19 mouse cellular contexts compared by ENCODE assay signal in genomic region chr5:150452004-150452626, GRCm38 (mm10).
DNase-seq lines count a peak whose midpoint lies in the region; ATAC-seq and TF ChIP-seq lines count a peak whose summit lies in the region.
"Had no signal": no experiment of that assay in that cellular context is flagged by ENCODE, and none has a peak within 500 bp of the region (broad histone marks: within the 10 kb centered on the region; RNA-seq: fewer than 3 reads in every experiment).

No protein-coding gene starts in this region.

- H3K4me1 ChIP-seq in hindbrain, postnatal 0 days (ENCODE audit: insufficient read depth, low read length) = no peaks in the 10 kb centered on the region
- no peaks in the 10 kb centered on the region for H3K4me1 ChIP-seq in hindbrain, embryonic 16.5 days (ENCODE audit: control insufficient read depth, insufficient read depth, low read depth, low read length)
- H3K4me1 ChIP-seq in lung, embryonic 14.5 days (ENCODE audit: insufficient read depth) = no peaks in the 10 kb centered on the region
- H3K4me1 ChIP-seq in MEL (ENCODE audit: control insufficient read depth in 1 of 2, insufficient read depth in 2 of 2, low read length in 2 of 2) = no peaks in the 10 kb centered on the region
- H3K4me1 ChIP-seq: embryonic facial prominence, embryonic 12.5 days; forebrain, embryonic 13.5 days; heart, embryonic 13.5 days; liver, embryonic 13.5 days had no signal

- no peaks in the 10 kb centered on the region for H3K79me2 ChIP-seq in MEL (ENCODE audit: control insufficient read depth, insufficient read depth, low read length, poor library complexity)

- 43% methylated on average over 1 of the region's 1 CpGs for WGBS in hindbrain, postnatal 0 days
- WGBS in hindbrain, embryonic 16.5 days = 61% methylated on average over 1 of the region's 1 CpGs
- 41% methylated on average over 1 of the region's 1 CpGs for WGBS in lung, embryonic 14.5 days

- no peak for ATAC-seq in hindbrain, postnatal 0 days
- no peak for ATAC-seq in hindbrain, embryonic 16.5 days
- ATAC-seq in lung, embryonic 14.5 days (ENCODE audit: insufficient read depth) = no peak
- peak; percentile 17; the same call in 1 of the 2 replicates for ATAC-seq in granulocyte monocyte progenitor cell, adult 5-6 weeks (replicated peaks; ENCODE audit: poor library complexity, severe bottlenecking)
- ATAC-seq: forebrain, embryonic 13.5 days had no signal

- peak; percentile 19; the same call in 1 of the 2 replicates for TF ChIP-seq CTCF in hindbrain, postnatal 0 days (IDR thresholded peaks at IDR 0.05; ENCODE audit: low read depth)
- peak; percentile 14; the same call in 1 of the 2 replicates for TF ChIP-seq CTCF in lung, embryonic 14.5 days (IDR thresholded peaks at IDR 0.05; ENCODE audit: low read depth)
- peak in 2 of 3 experiments; percentile 39 to 45; a peak in 4 of 6 replicates for TF ChIP-seq CTCF in MEL (IDR thresholded peaks at IDR 0.05 in 2 of 3, conservative IDR thresholded peaks at IDR 0.05 in 1 of 3; ENCODE audit: control insufficient read depth in 1 of 3, insufficient read depth in 1 of 3, low read depth in 2 of 3, low read length in 3 of 3, poor library complexity in 1 of 3, severe bottlenecking in 1 of 3)

- H3K4me3 ChIP-seq in hindbrain, postnatal 0 days (ENCODE audit: low read length) = no peak overlapping the region
- no peak overlapping the region for H3K4me3 ChIP-seq in hindbrain, embryonic 16.5 days (ENCODE audit: low read length)
- H3K4me3 ChIP-seq in lung, embryonic 14.5 days (ENCODE audit: low read depth, low read length) = no peak overlapping the region
- H3K4me3 ChIP-seq in MEL (ENCODE audit: control insufficient read depth in 1 of 2, insufficient read depth in 1 of 2, low read depth in 2 of 2, low read length in 2 of 2) = no peak overlapping the region
- H3K4me3 ChIP-seq: embryonic facial prominence, embryonic 12.5 days; erythroblast, embryonic 14.5 days; forebrain, embryonic 13.5 days; heart, embryonic 13.5 days; liver, embryonic 13.5 days had no signal

- DNase-seq in hindbrain, postnatal 0 days (ENCODE audit: low spot score) = no peak
- no peak for DNase-seq in lung, embryonic 14.5 days
- no peak for DNase-seq in lung, postnatal 36 days
- DNase-seq in MEL (ENCODE audit: low read depth, low spot score) = no peak
- no peak for DNase-seq in left cerebral cortex, postnatal 36 days (ENCODE audit: low spot score in 2 of 2)
- DNase-seq: adrenal gland, postnatal 10 days; cerebellum, adult 9-11 months; kidney, adult 11 months; left cerebral cortex, postnatal 4 days; liver, embryonic 13.5 days; retina, postnatal 1 day; right cerebral cortex, postnatal 4 days had no signal

- no peak for TF ChIP-seq POLR2A in MEL (IDR thresholded peaks at IDR 0.05; ENCODE audit: control insufficient read depth in 1 of 2, insufficient read depth in 1 of 2, low read depth in 1 of 2, low read length in 2 of 2, poor library complexity in 1 of 2)

- no peak overlapping the region for H3K9ac ChIP-seq in hindbrain, postnatal 0 days (replicated peaks; ENCODE audit: low read length)
- no peak overlapping the region for H3K9ac ChIP-seq in hindbrain, embryonic 16.5 days (ENCODE audit: low read depth, low read length)
- H3K9ac ChIP-seq in lung, embryonic 14.5 days = no peak overlapping the region
- H3K9ac ChIP-seq in MEL (ENCODE audit: control insufficient read depth, low read depth, low read length, poor library complexity, severe bottlenecking) = no peak overlapping the region
- H3K9ac ChIP-seq: embryonic facial prominence, embryonic 12.5 days; forebrain, embryonic 13.5 days; heart, embryonic 13.5 days; hindbrain, embryonic 14.5 days; liver, embryonic 13.5 days had no signal

- TF ChIP-seq EP300 in MEL (IDR thresholded peaks at IDR 0.05; ENCODE audit: low read depth in 1 of 2, low read length in 2 of 2) = no peak

- H3K4me2 ChIP-seq in hindbrain, postnatal 0 days (ENCODE audit: low read depth, low read length) = no peak overlapping the region
- no peak overlapping the region for H3K4me2 ChIP-seq in hindbrain, embryonic 16.5 days (ENCODE audit: low read length)
- no peak overlapping the region for H3K4me2 ChIP-seq in lung, embryonic 14.5 days
- H3K4me2 ChIP-seq: embryonic facial prominence, embryonic 12.5 days; forebrain, embryonic 13.5 days; heart, embryonic 13.5 days; hindbrain, embryonic 14.5 days; liver, embryonic 13.5 days had no signal

- intact Hi-C loops in left cerebral cortex, postnatal 36 days (cut with DNase I) = no loop called here

- no peaks in the 10 kb centered on the region for H3K9me3 ChIP-seq in hindbrain, postnatal 0 days (ENCODE audit: low read length)
- peaks cover 5% of the 10 kb centered on the region; the same call in 1 of the 2 replicates for H3K9me3 ChIP-seq in hindbrain, embryonic 16.5 days (ENCODE audit: control insufficient read depth, low read length)
- peaks cover 5% of the 10 kb centered on the region; the same call in 1 of the 2 replicates for H3K9me3 ChIP-seq in lung, embryonic 14.5 days (ENCODE audit: low read depth, low read length)
- no peaks in the 10 kb centered on the region for H3K9me3 ChIP-seq in MEL (replicated peaks; ENCODE audit: insufficient read depth, low read length)

- H3K27ac ChIP-seq in hindbrain, postnatal 0 days = no peak overlapping the region
- no peak overlapping the region for H3K27ac ChIP-seq in hindbrain, embryonic 16.5 days (ENCODE audit: low read depth, low read length)
- H3K27ac ChIP-seq in lung, embryonic 14.5 days (ENCODE audit: low read depth) = no peak overlapping the region
- H3K27ac ChIP-seq in MEL (ENCODE audit: control insufficient read depth, low read depth, low read length) = no peak overlapping the region
- H3K27ac ChIP-seq: embryonic facial prominence, embryonic 12.5 days; forebrain, embryonic 13.5 days; heart, embryonic 13.5 days; hindbrain, embryonic 14.5 days; liver, embryonic 13.5 days had no signal

- TF ChIP-seq RAD21 in MEL (IDR thresholded peaks at IDR 0.05; ENCODE audit: low read depth, low read length) = peak; percentile 18

- H3K27me3 ChIP-seq in hindbrain, postnatal 0 days (ENCODE audit: insufficient read depth, low read length) = no peaks in the 10 kb centered on the region
- no peaks in the 10 kb centered on the region for H3K27me3 ChIP-seq in hindbrain, embryonic 16.5 days (replicated peaks; ENCODE audit: control insufficient read depth, insufficient read depth, low read length)
- no peaks in the 10 kb centered on the region for H3K27me3 ChIP-seq in lung, embryonic 14.5 days (ENCODE audit: insufficient read depth, low read length)
- H3K27me3 ChIP-seq in MEL (ENCODE audit: control insufficient read depth in 1 of 2, insufficient read depth in 2 of 2, low read length in 2 of 2) = no peaks in the 10 kb centered on the region
- H3K27me3 ChIP-seq: embryonic facial prominence, embryonic 12.5 days; forebrain, embryonic 13.5 days; heart, embryonic 13.5 days; liver, embryonic 13.5 days had no signal

- peaks cover 82% of the 10 kb centered on the region for H3K36me3 ChIP-seq in hindbrain, postnatal 0 days (ENCODE audit: insufficient read depth, low read length)
- peaks cover 72% of the 10 kb centered on the region for H3K36me3 ChIP-seq in hindbrain, embryonic 16.5 days (ENCODE audit: control insufficient read depth, insufficient read depth, low read length)
- 0 out of 2 replicates have a peak, but pooled peaks cover 2% of the 10 kb centered on the region for H3K36me3 ChIP-seq in lung, embryonic 14.5 days (ENCODE audit: insufficient read depth)
- no peaks in the 10 kb centered on the region for H3K36me3 ChIP-seq in MEL (ENCODE audit: control insufficient read depth in 1 of 2, insufficient read depth in 2 of 2, low read length in 2 of 2)

TF ChIP-seq in MEL, 35 proteins besides CTCF, POLR2A, EP300 and RAD21:
- no peak for TF ChIP-seq TAL1 (IDR thresholded peaks at IDR 0.05; ENCODE audit: low read length)
- TF ChIP-seq ZC3H11A (IDR thresholded peaks at IDR 0.05; ENCODE audit: low read depth, low read length) = 0 out of 2 replicates have a peak, but pooled peaks have one; percentile 12
- peak; percentile 38 for TF ChIP-seq SMC3 (IDR thresholded peaks at IDR 0.05; ENCODE audit: low read depth, low read length)
